Mouse (Mus musculus) thymus, postnatal 14 days (tissue): ENCODE results near the gene Perm1.

Experiments
- DNase-seq: peaks from one replicate; pipeline ENCODE4 v3.0.0; 2021

The Perm1 gene

GRCm38 (mm10) chr4:156202462-156202893 lies 13.2 kb upstream of the Perm1 start:
- no peak for DNase-seq

- peak; percentile 83 for DNase-seq
Measured at GRCm38 (mm10) chr4:156203001-156203412, 12.7 kb upstream of the Perm1 start, which contains the start of gene AW011738. Gene AW011738 (plus strand): TSS chr4:156203304.

GRCm38 (mm10) chr4:156203413-156204131 lies 12.1 kb upstream of the Perm1 start:
- peak; percentile 50 for DNase-seq

- DNase-seq: no peak
Measured at GRCm38 (mm10) chr4:156208872-156209271, 6.8 kb upstream of the Perm1 start.

- DNase-seq: no peak
Measured at GRCm38 (mm10) chr4:156209963-156210635, 5.6 kb upstream of the Perm1 start.

GRCm38 (mm10) chr4:156213134-156213533 lies 2.5 kb upstream of the Perm1 start:
- DNase-seq: no peak

- DNase-seq: no peak
Measured at GRCm38 (mm10) chr4:156216196-156216595, 528 bp downstream of the Perm1 start.

- no peak for DNase-seq
Measured at GRCm38 (mm10) chr4:156217022-156217669, 1.5 kb downstream of the Perm1 start.

GRCm38 (mm10) chr4:156217838-156218237 lies 2.2 kb downstream of the Perm1 start:
- no peak for DNase-seq

GRCm38 (mm10) chr4:156219936-156220335 lies 4.3 kb downstream of the Perm1 start:
- no peak for DNase-seq

GRCm38 (mm10) chr4:156224276-156224675 lies 8.6 kb downstream of the Perm1 start:
- DNase-seq: no peak

- no peak for DNase-seq
Measured at GRCm38 (mm10) chr4:156227752-156228392, 12.2 kb downstream of the Perm1 start.

- no peak for DNase-seq
Measured at GRCm38 (mm10) chr4:156228393-156229024, 12.8 kb downstream of the Perm1 start.

GRCm38 (mm10) chr4:156234021-156234501 lies 18.4 kb downstream of the Perm1 start:
- peak; percentile 34 for DNase-seq

GRCm38 (mm10) chr4:156234701-156235213 lies 19.1 kb downstream of the Perm1 start, which contains the start of gene Plekhn1:
Gene Plekhn1 (minus strand): TSS chr4:156234857.
- DNase-seq: peak; percentile 82

- DNase-seq: peak; percentile 36
Measured at GRCm38 (mm10) chr4:156235360-156235770, 19.7 kb downstream of the Perm1 start.

- DNase-seq: peak; percentile 93
Measured at GRCm38 (mm10) chr4:156235808-156236533, 20.3 kb downstream of the Perm1 start, which contains the start of gene Noc2l. Gene Noc2l (plus strand): TSS chr4:156236010.

GRCm38 (mm10) chr4:156236651-156237447 lies 21.2 kb downstream of the Perm1 start:
- peak; percentile 22 for DNase-seq

GRCm38 (mm10) chr4:156249567-156249966 lies 33.9 kb downstream of the Perm1 start:
- DNase-seq: no peak

GRCm38 (mm10) chr4:156251081-156251480 lies 35.4 kb downstream of the Perm1 start:
- DNase-seq: no peak
